Mouse (Mus musculus) E14TG2a.4 (cell line): Measurements from ENCODE around the gene Gabbr2.

Experiments
- H3K27me3 ChIP-seq: 2 replicates; pipeline ENCODE4 v1.6.1; 2014; ENCODE audit warnings: low read length, control low read depth; ENCODE audit not compliant: insufficient read depth
- H3K36me3 ChIP-seq: 2 replicates; pipeline ENCODE4 v1.6.1; 2014; ENCODE audit warnings: low read length, control low read depth; ENCODE audit not compliant: insufficient read depth
- H3K4me1 ChIP-seq: replicated peaks from 2 replicates; pipeline ENCODE4 v1.6.1; 2014; ENCODE audit warnings: low read depth, low read length, control low read depth
- H3K4me3 ChIP-seq: replicated peaks from 2 replicates; pipeline ENCODE4 v1.5.1; 2014; ENCODE audit warnings: mild to moderate bottlenecking, low read length
- H3K9me3 ChIP-seq: 2 replicates; pipeline ENCODE4 v1.6.1; 2014; ENCODE audit warnings: low read length, control low read depth
- CTCF ChIP-seq: conservative IDR thresholded peaks from 2 replicates; pipeline ENCODE4 v1.5.1; 2014; ENCODE audit warnings: low read length
- NANOG ChIP-seq: IDR thresholded peaks from 2 replicates; pipeline ENCODE4 v1.6.1; 2014; ENCODE audit warnings: borderline replicate concordance, low read length, mixed read lengths
- POU5F1 ChIP-seq: IDR thresholded peaks from 2 replicates; pipeline ENCODE4 v1.6.1; 2014; ENCODE audit warnings: low read length, borderline replicate concordance

Gene Gabbr2

GRCm38 (mm10) chr4:46829656-46830055 is 162.0 kb downstream of the Gabbr2 start:
- TF ChIP-seq NANOG = no peak
- no peak for TF ChIP-seq POU5F1
- no peak for TF ChIP-seq CTCF
- Histone ChIP-seq H3K9me3 (peaks cover 13% of the 10 kb centered on the region), H3K36me3 (no peaks in the 10 kb centered on the region), H3K4me3 (no peak overlapping the region), H3K4me1 (0 out of 2 replicates have a peak, but pooled peaks cover 4% of the 10 kb centered on the region), H3K27me3 (peaks cover 23% of the 10 kb centered on the region)

GRCm38 (mm10) chr4:46828141-46828571 is 163.5 kb downstream of the Gabbr2 start:
- TF ChIP-seq NANOG (no peak), CTCF (no peak), POU5F1 (no peak)
- Histone ChIP-seq H3K27me3 (peaks cover 12% of the 10 kb centered on the region; the same call in 1 of the 2 replicates), H3K36me3 (no peaks in the 10 kb centered on the region), H3K4me3 (no peak overlapping the region), H3K9me3 (peaks cover 3% of the 10 kb centered on the region; the same call in 1 of the 2 replicates), H3K4me1 (0 out of 2 replicates have a peak, but pooled peaks cover 4% of the 10 kb centered on the region)

- Histone ChIP-seq H3K4me3 (no peak overlapping the region), H3K27me3 (peaks cover 19% of the 10 kb centered on the region), H3K4me1 (0 out of 2 replicates have a peak, but pooled peaks cover 4% of the 10 kb centered on the region), H3K9me3 (no peaks in the 10 kb centered on the region), H3K36me3 (no peaks in the 10 kb centered on the region)
- TF ChIP-seq CTCF = no peak
- TF ChIP-seq NANOG = no peak
- TF ChIP-seq POU5F1 = no peak
These were observed 164.2 kb downstream of the Gabbr2 start for GRCm38 (mm10) chr4:46827471-46827870.

DNA sequence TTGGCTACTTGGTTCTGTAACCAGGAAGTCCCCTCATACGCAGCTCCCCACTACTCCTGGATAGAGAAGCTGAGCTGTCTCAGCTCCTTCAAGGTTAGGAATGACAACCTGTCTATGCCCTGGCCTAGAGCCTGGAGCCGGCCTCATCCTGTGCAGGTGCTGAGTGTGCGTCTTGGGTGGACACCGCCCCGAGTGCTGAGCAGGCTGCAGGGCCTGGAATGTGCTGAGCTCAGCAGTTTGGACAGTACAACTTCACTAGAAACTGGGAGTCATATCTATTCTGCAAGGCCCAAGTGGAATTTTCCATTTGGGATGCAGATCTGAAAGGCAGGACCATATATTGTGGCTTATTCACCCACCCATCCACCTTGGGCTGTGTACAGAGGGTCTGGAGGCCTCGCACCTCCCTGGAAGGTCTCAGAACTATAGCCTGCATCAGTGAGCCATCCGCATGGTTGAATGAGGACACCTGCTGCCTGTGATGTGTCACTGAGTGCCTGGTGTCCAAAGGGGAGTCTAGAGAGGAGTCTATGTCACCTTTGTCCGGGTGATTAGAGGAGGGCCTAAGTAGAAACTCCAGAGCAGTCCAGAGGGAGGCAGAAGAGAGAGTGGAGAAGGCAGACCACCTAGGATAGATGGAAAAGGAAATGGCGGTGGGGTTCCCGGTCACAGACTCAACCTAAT is 165.7 kb downstream of the Gabbr2 start:
- Histone ChIP-seq H3K4me1 (0 out of 2 replicates have a peak, but pooled peaks cover 4% of the 10 kb centered on the region), H3K27me3 (peaks cover 20% of the 10 kb centered on the region)
- no peak for TF ChIP-seq POU5F1
- no peak for TF ChIP-seq NANOG
- TF ChIP-seq CTCF = no peak

DNA sequence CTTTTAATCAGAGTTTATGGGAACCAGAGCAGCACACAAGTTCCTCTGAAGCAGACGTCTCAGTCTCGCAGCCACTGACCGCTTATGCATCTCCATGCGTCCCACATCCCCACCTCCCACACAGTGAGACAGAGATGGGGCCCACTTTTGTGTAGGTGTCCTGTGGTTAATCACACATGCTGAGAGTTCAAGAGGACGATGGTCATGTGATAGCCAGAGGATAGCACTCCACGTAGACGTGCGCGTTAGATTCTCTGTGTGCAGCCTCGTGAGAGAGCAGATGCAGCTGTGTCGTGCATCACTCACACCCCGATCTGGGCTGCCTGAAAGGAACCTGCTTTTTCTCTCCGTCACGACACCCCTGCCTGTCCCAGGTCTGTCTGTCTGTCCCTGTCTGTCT is 167.9 kb downstream of the Gabbr2 start:
- Histone ChIP-seq H3K4me1 (0 out of 2 replicates have a peak, but pooled peaks cover 4% of the 10 kb centered on the region), H3K4me3 (no peak overlapping the region), H3K9me3 (no peaks in the 10 kb centered on the region), H3K27me3 (peaks cover 40% of the 10 kb centered on the region), H3K36me3 (no peaks in the 10 kb centered on the region)
- no peak for TF ChIP-seq CTCF
- no peak for TF ChIP-seq POU5F1
- no peak for TF ChIP-seq NANOG

More for the DNA sequence above, 165.7 kb downstream of the Gabbr2 start:
- Histone ChIP-seq H3K4me3 (no peak overlapping the region), H3K9me3 (no peaks in the 10 kb centered on the region), H3K36me3 (no peaks in the 10 kb centered on the region)

GRCm38 (mm10) chr4:46821709-46822108 is 170.0 kb downstream of the Gabbr2 start:
- Histone ChIP-seq H3K9me3 (0 out of 2 replicates have a peak, but pooled peaks cover 5% of the 10 kb centered on the region), H3K27me3 (peaks cover 37% of the 10 kb centered on the region), H3K36me3 (no peaks in the 10 kb centered on the region), H3K4me3 (no peak overlapping the region), H3K4me1 (no peaks in the 10 kb centered on the region)
- TF ChIP-seq POU5F1 (no peak), NANOG (no peak), CTCF (no peak)

DNA sequence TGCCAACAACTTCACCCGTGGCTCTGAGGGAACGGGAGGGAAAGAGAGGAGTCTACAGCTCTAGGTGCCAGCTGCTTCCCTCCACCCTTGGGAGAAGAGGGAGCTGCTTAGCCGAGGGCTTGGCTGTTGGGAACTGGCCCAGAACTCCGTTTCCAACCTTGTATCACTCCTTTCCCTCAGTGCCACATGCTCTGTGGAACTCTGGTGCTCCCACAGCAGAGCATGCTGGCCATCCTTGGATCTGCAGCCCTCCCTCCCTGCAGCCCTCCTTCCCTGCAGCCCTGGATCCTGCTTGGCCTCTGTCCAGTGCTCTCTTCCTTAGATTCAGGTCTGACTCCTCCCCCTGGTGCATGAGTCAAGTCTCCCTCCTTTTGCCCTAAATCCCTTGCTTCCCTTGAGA is 176.7 kb downstream of the Gabbr2 start:
- TF ChIP-seq POU5F1 (no peak), NANOG (no peak), CTCF (no peak)
- H3K4me1 ChIP-seq = peaks cover 8% of the 10 kb centered on the region

DNA sequence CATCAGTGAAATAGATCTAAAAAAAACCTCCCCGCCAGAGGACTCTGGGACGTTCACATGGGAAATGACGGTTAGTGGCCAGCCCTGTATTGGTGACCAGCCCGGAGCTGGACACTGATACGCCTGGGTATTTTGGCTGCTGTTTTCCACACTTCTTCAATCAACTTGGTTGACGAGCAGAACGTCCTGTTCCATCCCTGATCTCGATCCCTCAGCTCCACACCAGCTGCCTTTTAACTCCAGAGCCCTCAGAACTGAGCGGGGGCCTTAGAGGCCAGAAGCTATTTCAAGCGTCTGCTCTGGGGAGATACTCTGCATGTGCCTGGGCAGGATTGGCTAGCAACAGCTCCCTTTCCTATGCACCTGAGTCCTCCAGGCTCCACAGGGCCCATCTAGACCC is 177.4 kb downstream of the Gabbr2 start:
- H3K27me3 ChIP-seq = peaks cover 35% of the 10 kb centered on the region

More for the DNA sequence above, 176.7 kb downstream of the Gabbr2 start:
- Histone ChIP-seq H3K9me3 (peaks cover 14% of the 10 kb centered on the region), H3K36me3 (no peaks in the 10 kb centered on the region), H3K4me3 (no peak overlapping the region), H3K27me3 (peaks cover 42% of the 10 kb centered on the region)

More for the DNA sequence above, 177.4 kb downstream of the Gabbr2 start:
- no peak for TF ChIP-seq CTCF
- TF ChIP-seq NANOG = no peak
- TF ChIP-seq POU5F1 = no peak
- Histone ChIP-seq H3K4me1 (peaks cover 14% of the 10 kb centered on the region), H3K36me3 (no peaks in the 10 kb centered on the region), H3K9me3 (peaks cover 14% of the 10 kb centered on the region), H3K4me3 (no peak overlapping the region)
